Mouse (Mus musculus) thymus, adult 2 months (tissue): ENCODE results near the gene Dcps.

Source experiments
- CTCF ChIP-seq: fragments of 200-500 bp; IDR thresholded peaks from 2 replicates; pipeline ENCODE4 v1.5.1; 2012; ENCODE audit warnings: mild to moderate bottlenecking, control low read depth, low read length, moderate library complexity, borderline replicate concordance; ENCODE audit not compliant: control insufficient read depth, poor library complexity, insufficient read depth; ENCODE audit errors: extremely low read depth
- POLR2A ChIP-seq: fragments of 200-500 bp; IDR thresholded peaks from 2 replicates; pipeline ENCODE4 v1.6.1; 2012; ENCODE audit warnings: mild to moderate bottlenecking, low read length, control low read depth, moderate library complexity; ENCODE audit not compliant: control insufficient read depth, poor library complexity, insufficient read depth; ENCODE audit errors: extremely low read depth

GRCm38 (mm10) chr9:35110051-35110450 lies 65.8 kb downstream of the Dcps start:
- no peak for TF ChIP-seq POLR2A
- no peak for TF ChIP-seq CTCF
